Mouse (Mus musculus): ENCODE measurements around the gene A730015C16Rik. TPM values are rescaled to one million over a fixed set of nuclear protein-coding genes. Genes with fewer than 3 reads are reported as not detected.

A730015C16Rik gene
- polyA plus RNA-seq, 1 experiment from 2014 or later: 1.3 TPM

DNA sequence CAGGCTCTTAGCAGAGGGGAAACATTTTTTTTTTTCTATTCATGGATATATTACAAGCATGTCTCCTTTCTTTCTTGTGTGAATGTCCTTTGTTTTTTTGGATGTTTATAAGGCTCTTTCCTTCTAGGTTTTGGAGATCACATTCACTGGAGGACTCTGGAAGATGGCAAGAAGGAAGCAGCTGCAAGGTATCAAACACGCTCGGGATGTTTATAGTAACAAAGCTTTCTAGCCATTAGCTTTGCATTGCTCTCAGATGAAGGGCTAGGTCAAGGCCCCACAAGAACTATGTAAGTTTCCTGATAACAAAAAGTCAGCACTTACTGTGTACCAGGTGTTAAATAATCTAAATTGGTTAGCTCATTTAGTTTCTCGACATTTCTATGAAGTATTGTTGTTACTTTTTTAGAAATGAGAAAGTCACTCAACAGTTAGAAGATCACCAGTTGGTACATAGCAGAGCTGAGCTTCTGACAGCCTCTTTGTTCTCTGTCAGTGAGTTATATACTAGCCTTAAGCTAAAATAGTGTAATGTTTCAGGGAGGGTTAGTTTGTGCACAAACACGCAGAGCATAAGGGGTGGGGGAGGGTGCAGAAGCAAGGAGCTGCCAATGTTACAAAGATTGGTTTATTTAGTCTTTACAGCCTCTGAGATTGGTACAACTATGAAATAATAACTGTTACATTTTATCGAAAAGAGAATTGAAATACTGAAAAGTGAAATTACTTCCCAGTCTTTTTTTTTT, 2.4 kb downstream of the A730015C16Rik start:
- Histone ChIP-seq H3K27ac (no peak overlapping the region), H3K9ac (no peak overlapping the region), H3K4me3 (no peak overlapping the region), H3K9me3 (replicated peaks) (no peaks in the 10 kb centered on the region), H3K4me1 (replicated peaks) (peaks cover 24% of the 10 kb centered on the region), H3K27me3 (no peaks in the 10 kb centered on the region), H3K36me3 (no peaks in the 10 kb centered on the region), H3K4me2 (no peak overlapping the region)
- 68% methylated on average over 5 of the region's 5 CpGs for WGBS
- no peak for ATAC-seq (replicated peaks; ENCODE audit: insufficient number of reproducible peaks, insufficient read depth, low FRiP score, low read depth)

DNA sequence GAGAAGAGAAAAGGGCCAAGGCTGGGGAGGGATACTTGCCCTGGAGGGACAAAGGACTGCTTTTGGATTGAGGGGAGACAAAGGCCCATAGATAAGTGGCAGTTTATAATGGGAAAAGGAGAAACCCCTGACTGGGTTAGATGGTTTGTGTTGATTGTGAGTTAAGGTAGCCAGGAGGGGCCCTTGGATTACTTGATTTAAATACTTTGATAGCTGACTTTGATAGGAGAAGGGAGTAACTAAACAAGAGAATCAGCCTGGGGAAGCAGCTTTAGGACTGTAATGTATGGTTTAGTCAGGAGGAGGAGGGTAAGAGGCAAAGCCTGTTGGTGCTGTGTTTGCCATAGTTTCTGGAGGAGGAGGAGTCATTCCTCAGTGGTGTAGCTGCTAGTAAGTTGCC, 5.1 kb downstream of the A730015C16Rik start:
- H3K36me3 ChIP-seq: no peaks in the 10 kb centered on the region
- H3K4me2 ChIP-seq: no peak overlapping the region
- H3K9me3 ChIP-seq (replicated peaks): no peaks in the 10 kb centered on the region
- H3K27ac ChIP-seq: no peak overlapping the region
- H3K4me1 ChIP-seq (replicated peaks): peaks cover 15% of the 10 kb centered on the region
- no peak overlapping the region for H3K4me3 ChIP-seq
- no peaks in the 10 kb centered on the region for H3K27me3 ChIP-seq
- no peak for ATAC-seq (replicated peaks; ENCODE audit: insufficient number of reproducible peaks, insufficient read depth, low FRiP score, low read depth)
- no peak overlapping the region for H3K9ac ChIP-seq

GRCm38 (mm10) chr4:108841920-108842578, 6.4 kb downstream of the A730015C16Rik start:
- H3K27me3 ChIP-seq: no peaks in the 10 kb centered on the region
- no peak overlapping the region for H3K4me2 ChIP-seq
- no peaks in the 10 kb centered on the region for H3K9me3 ChIP-seq (replicated peaks)
- 58% methylated on average over 7 of the region's 7 CpGs for WGBS
- ATAC-seq (replicated peaks; ENCODE audit: insufficient number of reproducible peaks, insufficient read depth, low FRiP score, low read depth): no peak
- H3K4me1 ChIP-seq (replicated peaks): peaks cover 24% of the 10 kb centered on the region
- H3K27ac ChIP-seq: 0 out of 2 replicates have a peak overlapping the region, but pooled peaks have one; percentile 0
- H3K9ac ChIP-seq: no peak overlapping the region
- H3K4me3 ChIP-seq: no peak overlapping the region
- no peaks in the 10 kb centered on the region for H3K36me3 ChIP-seq

DNA sequence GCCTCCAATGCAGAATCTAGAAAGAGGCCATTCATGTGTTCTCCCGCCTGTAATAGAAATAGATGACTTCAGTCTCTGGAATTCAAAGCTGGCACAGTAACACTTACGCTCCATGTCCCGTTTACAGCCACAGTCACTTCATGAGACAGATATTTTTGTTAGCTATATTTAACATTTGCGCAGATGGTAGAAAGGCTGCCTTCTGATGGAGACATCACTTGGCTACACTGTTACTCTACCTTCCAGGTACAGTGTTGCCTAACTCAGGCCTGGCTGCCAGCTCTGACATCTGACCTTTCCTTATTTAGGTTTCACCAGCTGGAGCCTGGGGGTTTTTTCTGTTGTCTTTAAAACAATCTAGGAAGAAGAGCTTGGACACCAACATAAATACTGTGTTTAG, 10.4 kb downstream of the A730015C16Rik start:
- H3K27me3 ChIP-seq: no peaks in the 10 kb centered on the region
- no peak overlapping the region for H3K4me3 ChIP-seq
- H3K27ac ChIP-seq: peak overlapping the region; percentile 89
- no peak for ATAC-seq (replicated peaks; ENCODE audit: insufficient number of reproducible peaks, insufficient read depth, low FRiP score, low read depth)
- H3K9me3 ChIP-seq (replicated peaks): no peaks in the 10 kb centered on the region
- H3K9ac ChIP-seq: peak overlapping the region; percentile 41
- H3K4me2 ChIP-seq: peak overlapping the region; percentile 41
- peaks cover 41% of the 10 kb centered on the region for H3K4me1 ChIP-seq (replicated peaks)
- H3K36me3 ChIP-seq: no peaks in the 10 kb centered on the region
- WGBS: 35% methylated on average over 4 of the region's 4 CpGs

GRCm38 (mm10) chr4:108835496-108835895, 12.9 kb downstream of the A730015C16Rik start:
- Histone ChIP-seq H3K36me3 (no peaks in the 10 kb centered on the region), H3K4me3 (peak overlapping the region; percentile 82), H3K4me2 (peak overlapping the region; percentile 83), H3K4me1 (replicated peaks) (peaks cover 42% of the 10 kb centered on the region), H3K27me3 (no peaks in the 10 kb centered on the region), H3K9me3 (replicated peaks) (no peaks in the 10 kb centered on the region), H3K27ac (peak overlapping the region; percentile 100), H3K9ac (peak overlapping the region; percentile 92)
- no peak for ATAC-seq (replicated peaks; ENCODE audit: insufficient number of reproducible peaks, insufficient read depth, low FRiP score, low read depth)
- WGBS: 41% methylated on average over 3 of the region's 3 CpGs

DNA sequence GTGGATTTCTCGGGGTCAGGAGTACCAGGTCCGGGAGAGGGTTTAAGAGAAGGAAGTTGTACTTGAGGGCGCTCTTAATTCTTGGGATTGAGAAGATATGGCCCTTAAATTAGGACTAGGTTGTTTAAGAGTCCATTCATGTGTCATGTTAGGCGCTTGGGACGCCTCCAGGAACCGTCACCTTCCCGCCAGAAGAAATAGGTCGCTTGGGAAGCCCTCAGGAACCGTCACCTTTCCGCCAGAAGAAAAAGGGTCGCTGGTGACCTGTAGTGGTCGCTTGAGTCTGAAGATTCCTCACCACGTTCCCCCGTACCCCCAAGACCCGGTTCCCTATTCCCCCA, 13.5 kb downstream of the A730015C16Rik start:
- H3K4me3 ChIP-seq: peak overlapping the region; percentile 82
- H3K9ac ChIP-seq: peak overlapping the region; percentile 92
- peaks cover 4% of the 10 kb centered on the region; the same call in 1 of the 2 replicates for H3K36me3 ChIP-seq
- H3K27ac ChIP-seq: peak overlapping the region; percentile 100
- no peaks in the 10 kb centered on the region for H3K27me3 ChIP-seq
- no peak for ATAC-seq (replicated peaks; ENCODE audit: insufficient number of reproducible peaks, insufficient read depth, low FRiP score, low read depth)
- WGBS: 1% methylated on average over 15 of the region's 15 CpGs
- H3K9me3 ChIP-seq (replicated peaks): no peaks in the 10 kb centered on the region
- peak overlapping the region; percentile 83 for H3K4me2 ChIP-seq
- H3K4me1 ChIP-seq (replicated peaks): peaks cover 42% of the 10 kb centered on the region

GRCm38 (mm10) chr4:108834115-108834970, 14.1 kb downstream of the A730015C16Rik start, which contains the start of gene Txndc12:
Gene Txndc12 (plus strand): TSS chr4:108834601.
- WGBS: under 1% methylated on average over 34 of the region's 34 CpGs
- peak; percentile 78 for ATAC-seq (replicated peaks; ENCODE audit: insufficient number of reproducible peaks, insufficient read depth, low FRiP score, low read depth)
- Histone ChIP-seq H3K36me3 (peaks cover 6% of the 10 kb centered on the region; the same call in 1 of the 2 replicates), H3K27ac (peak within 1 kb of the TSS; percentile 100), H3K9ac (peak within 1 kb of the TSS; percentile 92), H3K4me2 (peak within 1 kb of the TSS; percentile 83), H3K4me1 (replicated peaks) (peaks cover 42% of the 10 kb centered on the region), H3K27me3 (no peaks in the 10 kb centered on the region), H3K9me3 (replicated peaks) (no peaks in the 10 kb centered on the region), H3K4me3 (peak within 1 kb of the TSS; percentile 82)

GRCm38 (mm10) chr4:108833828-108834114, 14.6 kb downstream of the A730015C16Rik start:
- H3K4me3 ChIP-seq: peak overlapping the region; percentile 82
- H3K27me3 ChIP-seq: no peaks in the 10 kb centered on the region
- H3K4me2 ChIP-seq: peak overlapping the region; percentile 83
- H3K9ac ChIP-seq: peak overlapping the region; percentile 92
- no peak for ATAC-seq (replicated peaks; ENCODE audit: insufficient number of reproducible peaks, insufficient read depth, low FRiP score, low read depth)
- H3K9me3 ChIP-seq (replicated peaks): no peaks in the 10 kb centered on the region
- under 1% methylated on average over 6 of the region's 6 CpGs for WGBS
- H3K4me1 ChIP-seq (replicated peaks): peaks cover 41% of the 10 kb centered on the region
- H3K27ac ChIP-seq: peak overlapping the region; percentile 100
- peaks cover 10% of the 10 kb centered on the region; the same call in 1 of the 2 replicates for H3K36me3 ChIP-seq

- Histone ChIP-seq H3K9ac (peak within 1 kb of the TSS; percentile 92), H3K4me1 (replicated peaks) (peaks cover 35% of the 10 kb centered on the region), H3K27me3 (no peaks in the 10 kb centered on the region), H3K27ac (peak within 1 kb of the TSS; percentile 100), H3K4me3 (peak within 1 kb of the TSS; percentile 82), H3K4me2 (peak within 1 kb of the TSS; percentile 83), H3K36me3 (peaks cover 12% of the 10 kb centered on the region; the same call in 1 of the 2 replicates), H3K9me3 (replicated peaks) (no peaks in the 10 kb centered on the region)
- peak; percentile 92 for ATAC-seq (replicated peaks; ENCODE audit: insufficient number of reproducible peaks, insufficient read depth, low FRiP score, low read depth)
- under 1% methylated on average over 62 of the region's 73 CpGs for WGBS
Observed at GRCm38 (mm10) chr4:108832916-108833827, 15.2 kb downstream of the A730015C16Rik start, which contains the start of gene Btf3l4. Gene Btf3l4 (minus strand): TSS chr4:108833614.

GRCm38 (mm10) chr4:108830698-108831097, 17.7 kb downstream of the A730015C16Rik start:
- 84% methylated on average over 1 of the region's 1 CpGs for WGBS
- peak overlapping the region; percentile 61 for H3K4me2 ChIP-seq
- H3K9ac ChIP-seq: no peak overlapping the region
- no peaks in the 10 kb centered on the region for H3K27me3 ChIP-seq
- peaks cover 13% of the 10 kb centered on the region for H3K4me1 ChIP-seq (replicated peaks)
- no peaks in the 10 kb centered on the region for H3K9me3 ChIP-seq (replicated peaks)
- no peak for ATAC-seq (replicated peaks; ENCODE audit: insufficient number of reproducible peaks, insufficient read depth, low FRiP score, low read depth)
- H3K36me3 ChIP-seq: peaks cover 26% of the 10 kb centered on the region
- H3K4me3 ChIP-seq: no peak overlapping the region
- H3K27ac ChIP-seq: peak overlapping the region; percentile 100
